Mouse (Mus musculus) gonadal fat pad, adult 2 months (tissue): Measurements from ENCODE around the gene Pex19. TPM values are rescaled to one million over a fixed set of nuclear protein-coding genes. Genes with fewer than 3 reads are reported as not detected.

Experiments
- DNase-seq: peaks from one replicate; pipeline ENCODE4 v3.0.0-alpha.2; 2012; ENCODE audit warnings: low read depth
- polyA plus RNA-seq: library from polyadenylated mRNA; depleted of rRNA; stranded (reverse); fragments of >200 nt; gene quantifications from 2 replicates; pipeline ENCODE4 v1.2.3, GENCODE M21; 2012; rRNA removed

The Pex19 gene
- polyA plus RNA-seq, result 113 and 201 TPM in 2 replicates

DNA sequence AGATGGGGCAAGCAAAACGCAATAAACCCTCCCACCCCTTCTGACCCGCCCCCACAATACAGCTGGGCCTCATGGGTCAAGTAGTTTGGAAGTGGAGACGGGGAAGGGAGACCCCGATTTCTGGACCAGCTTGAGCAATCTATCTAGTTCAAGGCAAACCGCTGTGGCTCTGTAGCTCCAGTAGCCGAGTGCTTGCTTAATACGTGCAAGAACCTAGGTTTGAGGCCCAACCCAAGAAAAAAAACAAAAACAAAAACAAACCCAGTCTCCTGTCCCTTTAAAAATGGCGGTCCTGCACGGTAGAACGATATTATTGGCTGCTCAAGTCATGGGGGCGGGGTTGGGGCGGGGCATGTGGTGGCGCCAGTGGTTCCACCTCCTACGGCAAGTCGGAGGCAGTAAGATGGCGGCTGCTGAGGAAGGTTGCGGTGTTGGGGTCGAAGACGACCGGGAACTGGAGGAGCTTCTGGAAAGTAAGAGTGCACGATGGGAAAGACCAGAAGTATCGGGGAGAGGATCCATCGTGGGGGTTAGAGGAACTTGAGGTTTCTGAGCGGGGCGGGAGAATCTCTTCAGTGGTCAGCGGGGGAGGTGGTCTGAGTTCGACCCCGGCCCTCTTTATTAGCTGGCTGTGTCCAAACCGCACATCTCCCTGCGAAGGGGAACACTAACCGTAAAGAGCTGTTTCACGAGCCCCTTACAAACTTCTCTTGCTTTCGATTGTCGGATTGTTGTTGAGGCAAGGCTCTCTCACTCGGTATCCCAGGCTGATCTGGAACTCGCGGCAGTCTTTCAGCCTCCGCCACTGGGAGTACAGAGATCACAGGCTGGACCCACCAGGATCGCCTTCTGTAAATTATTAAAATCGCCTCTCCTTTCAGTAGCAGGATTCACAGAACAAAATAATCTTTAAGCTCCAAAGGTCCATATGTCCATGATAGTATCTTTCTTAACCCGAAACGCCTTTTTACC is at the start of gene Pex19:
Gene Pex19 (plus strand): TSS at position 380 of the 972 bp plus-strand sequence.
- no peak for DNase-seq

DNA sequence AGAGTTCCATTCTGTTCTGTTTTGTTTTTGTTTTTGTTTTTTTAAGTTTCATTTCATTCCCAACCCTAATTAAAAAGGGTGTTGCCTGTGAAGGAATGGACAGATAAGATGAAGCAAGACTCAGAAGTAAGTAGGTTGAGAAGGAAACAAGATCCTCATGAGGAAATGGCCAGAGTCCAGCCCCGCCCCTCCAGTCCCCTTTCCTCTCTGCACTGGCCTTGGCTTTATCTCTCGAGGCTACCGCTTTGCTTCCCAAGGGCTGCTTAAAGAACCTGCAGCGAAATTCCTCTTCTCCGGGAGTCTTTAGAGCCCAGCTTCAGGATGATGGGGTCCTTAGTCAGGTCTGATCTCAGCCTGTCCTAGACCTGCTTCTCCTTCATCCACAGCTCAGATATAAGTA is 48.6 kb upstream of the Pex19 start:
- DNase-seq, result no peak

DNA sequence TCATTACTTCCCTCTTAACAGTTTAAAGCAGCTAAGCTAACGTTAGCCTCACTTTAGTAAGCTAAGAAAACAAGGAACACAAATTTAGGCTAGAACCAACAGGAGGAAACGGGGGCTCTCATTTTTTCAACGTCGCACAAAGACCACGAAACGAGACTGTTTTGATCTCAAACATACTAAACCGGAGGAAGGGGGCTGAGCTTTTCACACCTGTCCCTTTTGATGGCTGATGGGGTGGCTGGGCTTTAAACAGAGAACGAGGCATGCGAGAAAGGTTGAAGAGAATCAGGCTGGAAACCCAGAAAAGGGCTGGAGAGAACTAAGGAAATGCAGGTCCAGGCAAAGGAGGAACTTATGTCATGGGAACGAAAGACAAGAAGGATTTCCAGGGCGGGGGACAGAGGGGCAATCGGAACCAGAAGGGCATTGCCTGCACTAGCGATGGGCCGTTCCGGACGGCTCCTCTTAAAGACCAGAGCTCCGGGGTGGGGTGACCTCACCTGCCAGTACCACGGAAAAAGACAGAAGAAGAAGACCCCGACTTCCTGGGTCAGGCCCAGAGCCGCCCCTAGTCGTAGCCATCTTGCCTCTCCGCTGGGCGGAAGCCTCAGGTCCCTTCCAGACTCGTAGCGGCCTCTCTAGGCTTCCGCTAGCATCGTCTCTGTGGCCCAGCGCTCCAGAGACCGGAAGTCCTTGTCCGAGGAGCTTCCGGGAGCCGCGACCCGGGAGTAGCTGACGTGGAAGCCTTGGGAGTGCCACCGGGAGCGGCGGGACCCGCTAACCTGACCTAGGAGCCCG is 44.3 kb upstream of the Pex19 start, which contains the start of the genes Copa and Ncstn:
Gene Copa (plus strand): TSS at position 429 of the 798 bp plus-strand sequence.
Gene Ncstn (minus strand): TSS at position 695 of the 798 bp plus-strand sequence.
- DNase-seq, result peak; percentile 57

DNA sequence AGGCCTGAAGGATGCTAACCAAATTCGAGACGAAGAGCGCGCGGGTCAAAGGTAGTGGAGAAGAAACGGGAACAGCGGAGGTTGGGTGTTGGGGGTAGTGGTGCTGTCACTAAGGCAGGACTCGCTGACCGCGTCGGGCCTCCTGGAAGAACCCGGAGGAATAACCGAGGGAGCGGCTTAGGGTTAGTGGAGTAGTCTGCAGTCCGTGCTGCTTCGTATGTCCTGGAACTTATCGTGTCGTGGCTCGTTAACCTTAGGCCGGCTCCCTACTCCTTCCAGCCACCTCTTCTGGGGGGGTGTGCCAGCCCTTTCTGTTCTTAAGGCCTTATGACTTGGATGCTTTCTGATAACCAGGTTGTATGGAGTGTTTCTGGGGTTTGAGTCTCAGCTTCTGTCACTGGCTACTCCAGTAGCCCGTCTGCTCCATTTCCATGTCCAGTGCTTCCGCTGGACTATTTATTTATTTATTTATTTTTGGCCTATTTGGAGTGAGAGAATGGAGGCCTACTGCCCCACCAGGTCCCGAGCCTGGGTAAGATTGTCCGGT is 43.6 kb upstream of the Pex19 start:
- peak; percentile 2 for DNase-seq

DNA sequence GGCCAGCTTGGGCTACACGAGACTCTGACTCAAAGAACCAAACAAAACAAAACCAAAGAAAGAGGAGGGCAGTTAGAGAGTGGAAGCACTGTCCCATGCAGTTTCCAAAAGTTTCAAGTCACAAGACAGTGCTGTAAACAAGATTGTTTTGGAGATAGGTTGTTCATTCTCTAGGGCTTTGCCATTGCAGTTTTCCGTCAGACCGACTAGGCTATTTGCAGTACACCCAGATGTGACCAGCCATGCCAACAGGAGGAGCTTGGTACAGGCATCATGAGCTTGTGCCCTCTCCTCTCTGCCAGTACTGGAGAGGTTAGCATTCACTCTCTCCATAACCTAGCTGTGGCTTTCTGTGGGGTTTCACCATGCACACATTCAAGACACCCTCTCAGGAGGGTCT is 33.0 kb upstream of the Pex19 start:
- DNase-seq, result no peak

DNA sequence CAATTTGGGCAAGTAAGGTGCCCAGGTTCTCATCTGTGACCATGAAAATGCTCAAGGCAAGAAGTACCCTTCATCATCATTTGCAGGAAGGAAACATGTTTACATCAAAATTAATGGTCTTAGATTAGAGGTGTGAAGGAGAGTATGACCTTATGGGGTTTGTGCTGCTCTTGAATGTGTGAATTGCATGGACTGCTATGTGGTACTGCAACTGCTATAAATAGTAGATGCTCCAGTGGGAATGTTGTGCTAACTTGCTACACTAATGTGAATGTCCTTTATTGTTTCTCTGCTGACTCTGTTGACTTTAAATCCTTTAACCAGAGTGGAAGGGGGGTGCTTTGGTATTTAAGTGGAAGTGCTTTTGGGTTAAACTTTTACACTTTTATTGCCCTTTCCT is 32.3 kb upstream of the Pex19 start:
- DNase-seq, result no peak

DNA sequence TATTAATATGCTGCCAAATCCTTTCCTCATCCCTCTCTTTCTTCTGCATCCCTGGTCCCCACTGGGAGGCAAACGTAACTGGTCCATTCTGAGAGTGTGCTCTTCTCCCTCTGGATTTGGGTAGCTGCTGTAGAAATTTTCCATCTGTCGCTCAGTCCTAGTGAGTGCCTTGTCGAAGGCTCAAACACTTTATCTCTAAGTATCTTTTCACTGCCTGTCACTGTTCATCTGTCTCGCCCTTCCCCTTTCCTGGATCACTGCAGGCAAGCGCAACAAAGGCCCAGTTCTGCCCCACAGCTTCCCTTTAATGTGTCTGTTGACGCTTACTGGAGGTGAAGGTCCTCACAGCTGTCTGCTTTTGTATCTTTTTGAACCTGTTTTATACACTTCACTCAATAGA is 31.4 kb upstream of the Pex19 start:
- DNase-seq, result no peak

DNA sequence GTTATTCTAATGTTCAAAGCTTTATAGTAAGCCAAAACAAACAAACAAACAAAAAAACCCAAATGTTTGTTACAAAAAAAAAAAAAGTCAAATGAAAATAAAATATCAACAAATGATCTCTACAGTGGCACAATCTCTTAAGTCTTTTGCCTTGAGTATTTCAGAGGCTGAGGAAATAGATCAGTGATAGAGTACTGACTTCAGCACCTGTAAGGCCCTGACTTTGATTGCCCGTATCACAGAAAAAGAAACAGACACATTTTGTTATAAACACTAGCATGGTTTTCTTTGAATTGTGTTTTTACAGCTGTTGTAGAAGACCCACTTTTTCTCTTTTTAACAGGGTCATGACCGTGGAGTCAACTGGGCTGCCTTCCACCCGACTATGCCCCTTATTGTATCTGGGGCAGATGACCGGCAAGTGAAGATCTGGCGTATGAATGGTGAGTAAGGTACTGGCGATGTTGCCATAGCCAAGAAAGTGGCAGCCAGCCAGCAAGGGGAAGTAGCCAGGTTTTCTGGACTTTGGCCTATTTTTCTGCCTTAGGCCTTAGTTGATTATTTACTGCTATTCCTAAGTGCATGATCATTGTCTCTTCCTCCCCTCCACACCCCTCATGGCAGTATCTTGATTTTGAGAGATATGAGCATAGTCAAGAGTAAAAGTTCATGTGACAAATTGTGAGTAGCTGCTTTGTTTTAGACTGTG is 27.1 kb upstream of the Pex19 start:
- DNase-seq, result no peak

DNA sequence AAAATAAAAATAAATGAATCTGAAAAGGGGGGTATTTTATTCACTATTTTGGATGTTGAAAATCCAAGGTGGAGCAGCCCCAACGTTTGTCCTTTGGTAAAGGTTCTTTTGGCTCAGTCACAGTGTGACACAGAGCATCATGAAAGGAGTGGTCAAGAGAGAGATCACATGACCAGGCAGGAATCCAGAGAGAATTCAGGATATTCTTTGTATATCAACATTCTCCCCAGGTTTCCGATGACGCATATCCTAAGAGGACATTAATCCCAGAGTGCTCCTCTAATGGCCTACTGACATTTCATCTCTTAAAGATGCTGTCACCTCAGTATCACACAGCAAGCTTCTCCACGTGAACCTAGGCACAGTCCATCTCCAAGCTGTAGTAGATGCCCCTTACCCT is 22.9 kb upstream of the Pex19 start:
- no peak for DNase-seq

DNA sequence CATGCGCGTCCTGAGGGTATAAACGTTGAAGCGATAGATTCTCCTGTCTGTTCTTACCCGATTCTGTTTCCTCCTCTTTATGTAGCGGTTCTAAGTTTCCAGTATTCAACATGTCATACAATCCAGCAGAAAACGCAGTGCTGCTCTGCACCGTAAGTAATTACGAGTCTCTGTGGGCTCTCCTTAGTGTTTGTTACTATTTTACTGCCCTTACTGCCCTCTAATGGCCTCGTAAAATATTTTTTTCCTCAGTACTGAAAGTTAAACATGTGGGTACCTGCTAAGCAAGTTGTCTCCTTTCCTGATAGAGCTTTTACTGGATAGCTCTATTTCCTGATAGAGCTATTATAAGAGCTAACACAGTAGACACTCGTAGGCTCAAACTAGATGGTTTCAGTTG is 21.5 kb upstream of the Pex19 start:
- no peak for DNase-seq

DNA sequence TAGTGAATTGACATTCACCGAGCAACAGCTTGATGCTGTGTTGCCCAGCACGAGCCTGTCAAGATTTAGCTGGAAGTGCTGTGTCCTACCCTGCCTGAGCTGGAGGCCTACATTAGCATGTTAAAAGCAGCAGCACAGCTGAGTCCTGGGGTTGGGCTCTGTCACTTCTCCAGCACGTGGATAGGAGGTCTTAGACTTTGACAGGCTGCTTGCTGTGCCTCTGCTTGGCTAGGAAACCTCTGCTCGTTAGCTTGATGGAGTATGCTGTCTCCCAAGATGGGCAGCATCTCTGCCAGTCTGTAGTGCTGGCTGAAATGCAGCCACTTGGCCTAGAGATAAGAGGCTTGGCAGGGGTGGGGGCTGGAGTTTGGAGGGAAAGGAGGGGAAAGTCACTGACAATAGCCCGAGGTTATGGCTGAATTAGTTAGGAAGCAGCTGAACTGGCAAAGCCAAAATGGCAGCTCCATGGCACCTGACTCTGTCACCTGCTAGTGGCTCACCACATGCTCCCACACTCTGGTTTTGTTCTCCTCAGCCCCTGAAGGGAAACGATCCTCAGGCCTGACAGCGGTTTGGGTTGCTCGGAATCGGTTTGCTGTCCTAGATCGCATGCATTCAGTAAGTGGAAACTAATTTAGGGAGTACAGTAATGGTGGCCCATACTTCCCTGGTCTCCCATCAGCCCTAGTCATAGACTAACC is 18.6 kb upstream of the Pex19 start:
- no peak for DNase-seq

DNA sequence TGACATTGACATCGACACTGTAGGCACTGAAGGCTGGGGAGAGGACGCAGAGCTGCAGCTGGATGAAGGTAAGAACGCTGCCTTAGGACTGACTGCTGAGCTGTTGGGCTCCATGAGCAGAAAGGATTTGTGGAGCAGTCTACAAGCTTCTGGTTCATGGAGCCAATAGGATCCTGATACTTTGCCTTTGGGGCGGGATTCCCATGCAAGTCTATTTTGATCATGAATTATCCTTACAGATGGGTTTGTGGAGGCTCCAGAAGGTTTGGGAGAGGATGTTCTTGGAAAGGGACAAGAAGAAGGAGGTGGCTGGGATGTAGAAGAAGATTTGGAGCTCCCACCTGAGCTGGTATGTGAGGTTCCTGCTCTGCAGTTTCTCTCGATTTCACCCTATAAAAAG is 9.6 kb upstream of the Pex19 start:
- DNase-seq, result no peak

DNA sequence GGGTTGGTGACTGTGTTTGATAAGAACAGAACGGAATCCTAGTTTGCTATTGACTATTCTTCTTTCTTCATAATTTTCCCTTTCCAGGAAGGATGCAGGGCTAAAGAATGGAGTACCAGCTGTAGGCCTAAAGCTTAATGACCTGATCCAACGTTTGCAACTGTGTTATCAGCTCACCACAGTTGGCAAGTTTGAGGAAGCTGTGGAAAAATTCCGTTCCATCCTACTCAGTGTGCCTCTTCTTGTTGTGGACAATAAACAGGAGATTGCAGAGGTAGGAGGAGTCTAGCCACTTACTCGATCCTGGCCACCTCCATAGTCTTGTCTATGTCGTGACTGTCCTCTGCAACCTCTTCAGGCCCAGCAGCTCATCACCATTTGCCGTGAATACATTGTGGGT is 7.5 kb upstream of the Pex19 start:
- no peak for DNase-seq

DNA sequence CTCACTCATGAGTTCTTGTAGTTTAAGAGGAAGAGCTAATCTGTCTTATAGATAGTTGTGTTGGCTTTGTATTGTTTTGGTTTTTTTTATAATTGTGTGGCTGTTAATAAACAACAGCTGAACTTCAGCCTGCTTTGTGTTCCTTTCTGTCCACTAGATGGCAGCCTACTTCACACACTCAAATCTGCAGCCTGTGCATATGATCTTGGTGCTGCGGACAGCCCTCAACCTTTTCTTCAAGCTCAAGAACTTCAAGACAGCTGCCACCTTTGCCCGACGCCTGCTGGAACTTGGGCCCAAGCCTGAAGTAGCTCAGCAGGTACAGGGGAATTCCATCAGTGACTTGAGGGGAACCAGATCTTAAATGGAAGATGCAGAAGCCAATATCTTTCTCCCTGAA is 6.8 kb upstream of the Pex19 start:
- DNase-seq, result no peak

DNA sequence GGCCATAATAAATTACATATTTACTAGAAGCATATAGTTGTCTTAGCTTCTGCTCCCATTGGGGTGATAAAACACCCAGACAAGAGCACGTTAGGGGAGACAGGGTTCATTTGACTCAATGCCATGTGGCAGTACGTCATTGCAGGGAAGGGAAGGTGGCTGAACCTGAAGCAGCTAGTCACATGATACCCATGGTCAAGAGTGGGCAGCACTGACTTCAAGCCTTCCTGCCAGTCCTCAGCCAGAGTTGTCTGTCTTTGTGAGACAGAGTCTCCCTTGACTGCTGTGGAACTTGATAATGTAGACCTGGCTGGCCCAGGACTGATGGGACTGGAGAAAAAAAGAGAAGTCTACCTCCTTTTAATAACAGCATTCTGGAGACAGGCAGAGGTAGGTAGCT is 3.9 kb upstream of the Pex19 start:
- no peak for DNase-seq

DNA sequence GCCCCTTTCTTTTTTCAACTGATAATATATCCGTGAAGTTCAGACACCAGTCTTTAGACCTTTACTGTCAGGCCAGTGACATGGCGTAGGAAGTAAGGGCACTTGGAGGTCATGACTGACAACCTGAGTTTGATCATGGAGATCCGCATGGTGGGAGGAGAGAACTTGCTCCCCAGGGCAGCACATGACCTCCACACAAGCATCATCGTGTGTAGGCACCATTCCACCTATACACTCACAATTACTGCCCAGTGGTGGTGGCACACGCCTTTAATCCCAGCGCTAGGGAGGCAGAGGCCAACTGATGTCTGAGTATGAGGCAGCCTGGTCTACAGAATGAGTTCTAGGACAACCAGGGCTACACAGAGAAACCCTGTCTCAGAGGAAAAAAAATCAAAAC is 2.0 kb upstream of the Pex19 start:
- DNase-seq, result no peak

DNA sequence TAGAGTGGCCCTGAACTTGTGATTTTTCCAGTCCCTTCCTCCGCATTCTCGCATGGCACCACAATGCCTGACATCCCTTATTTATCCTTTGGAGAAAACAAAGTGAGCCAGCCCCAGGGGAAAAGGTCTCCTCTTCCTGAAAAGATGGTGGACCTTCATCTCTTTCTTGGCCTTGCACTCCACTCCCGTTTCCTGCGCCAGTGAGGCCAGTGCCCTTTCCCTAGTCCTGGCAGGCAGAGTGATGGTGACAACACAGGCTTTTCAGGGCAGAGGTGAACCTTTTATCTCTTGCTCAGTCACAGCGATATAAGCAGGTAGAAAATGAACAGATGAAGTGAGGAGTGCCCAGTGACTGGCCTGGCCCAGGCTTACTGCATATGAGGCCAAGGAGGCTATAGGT is 932 bp downstream of the Pex19 start:
- DNase-seq, result no peak

DNA sequence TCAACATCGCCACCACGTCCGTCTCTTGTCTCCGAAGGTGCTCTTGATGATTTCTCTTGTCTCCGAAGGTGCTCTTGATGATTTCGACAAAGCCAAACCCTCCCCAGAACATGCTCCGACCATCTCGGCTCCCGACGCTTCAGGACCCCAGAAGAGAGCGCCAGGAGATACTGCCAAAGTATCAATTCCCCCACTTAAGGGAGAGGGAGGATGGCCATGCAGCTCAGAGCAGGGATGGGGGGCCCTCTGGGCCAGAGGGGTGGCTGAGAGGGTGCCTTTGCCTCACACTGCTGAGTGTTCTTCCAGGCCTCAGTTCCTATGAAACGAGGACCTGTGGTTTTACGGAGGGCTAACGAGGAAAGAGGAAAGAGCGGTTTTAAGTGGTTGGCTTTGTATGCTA is 2.0 kb downstream of the Pex19 start:
- DNase-seq, result no peak

DNA sequence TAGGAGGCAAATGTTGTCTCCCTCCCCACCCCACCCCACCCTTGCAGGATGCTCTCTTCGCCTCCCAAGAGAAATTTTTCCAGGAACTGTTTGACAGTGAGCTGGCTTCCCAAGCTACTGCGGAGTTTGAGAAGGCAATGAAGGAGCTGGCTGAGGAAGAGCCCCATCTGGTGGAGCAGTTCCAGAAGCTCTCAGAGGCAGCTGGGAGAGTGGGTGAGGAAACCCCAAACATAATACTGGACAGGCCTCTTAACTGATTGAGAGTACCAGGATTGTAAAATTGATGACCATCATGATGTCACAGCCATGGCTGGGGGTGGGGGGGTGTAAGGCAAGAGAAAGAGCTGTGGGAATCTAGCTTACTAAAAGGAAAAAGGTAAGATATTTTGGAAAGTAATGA is 2.6 kb downstream of the Pex19 start:
- DNase-seq, result no peak

DNA sequence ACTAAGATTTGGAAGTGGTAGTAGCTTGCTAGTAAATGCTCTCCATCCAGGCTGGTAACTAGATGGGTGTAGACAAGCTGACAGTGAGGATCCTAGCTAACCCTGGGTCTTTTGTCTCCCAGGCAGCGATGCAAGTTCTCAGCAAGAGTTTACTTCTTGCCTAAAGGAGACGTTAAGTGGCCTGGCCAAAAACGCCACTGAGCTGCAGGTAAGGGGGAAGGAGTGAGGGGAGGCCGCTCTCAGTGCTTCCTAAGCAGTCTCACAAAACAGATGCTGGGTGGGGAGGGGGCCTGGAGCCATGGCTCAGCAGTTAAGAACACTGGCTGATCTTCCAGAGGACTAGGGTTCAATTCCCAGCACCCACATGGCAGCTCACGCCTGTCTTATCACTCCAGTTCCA is 3.2 kb downstream of the Pex19 start:
- DNase-seq, result no peak

DNA sequence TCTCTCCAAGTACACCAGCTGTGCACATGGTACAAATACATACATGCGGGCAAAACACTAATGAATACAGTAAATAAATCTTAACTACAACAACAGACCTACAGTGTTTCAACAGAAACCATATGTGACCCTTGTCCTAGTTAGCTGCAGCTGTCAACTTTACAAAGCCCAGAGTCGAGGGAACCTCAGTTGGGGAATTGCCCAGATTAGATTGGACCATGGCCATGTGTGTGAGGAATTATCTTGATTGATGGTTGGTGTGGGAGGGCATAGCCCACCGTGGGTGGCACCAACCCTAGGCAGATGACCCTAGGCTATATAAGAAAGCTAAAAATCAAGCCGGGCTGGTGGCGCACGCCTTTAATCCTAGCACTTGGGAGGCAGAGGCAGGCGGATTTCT is 5.8 kb downstream of the Pex19 start:
- no peak for DNase-seq
